Mouse (Mus musculus) liver, adult 2 months (tissue): ENCODE data around the gene Qrich2.

Source experiments
- CTCF ChIP-seq: fragments of 200-500 bp; IDR thresholded peaks from 2 replicates; pipeline ENCODE4 v1.5.1; 2011; ENCODE audit warnings: low read depth, low read length, control low read depth
- POLR2A ChIP-seq: fragments of 200-500 bp; IDR thresholded peaks from 2 replicates; pipeline ENCODE4 v1.6.1; 2011; ENCODE audit warnings: low read length, control low read depth; ENCODE audit not compliant: insufficient read depth; ENCODE audit errors: extremely low read depth

- no peak for TF ChIP-seq CTCF
- no peak for TF ChIP-seq POLR2A
These were observed 67.7 kb downstream of the Qrich2 start for GRCm38 (mm10) chr11:116398348-116398677.
